Mouse (Mus musculus): ENCODE measurements at regions not wholly inside any gene's neighbourhood (a gene's known extent, or its start where the extent isn't known, plus 50 kb on each side); places are given as distances from the start of the nearest gene placed in this dataset.

DNA sequence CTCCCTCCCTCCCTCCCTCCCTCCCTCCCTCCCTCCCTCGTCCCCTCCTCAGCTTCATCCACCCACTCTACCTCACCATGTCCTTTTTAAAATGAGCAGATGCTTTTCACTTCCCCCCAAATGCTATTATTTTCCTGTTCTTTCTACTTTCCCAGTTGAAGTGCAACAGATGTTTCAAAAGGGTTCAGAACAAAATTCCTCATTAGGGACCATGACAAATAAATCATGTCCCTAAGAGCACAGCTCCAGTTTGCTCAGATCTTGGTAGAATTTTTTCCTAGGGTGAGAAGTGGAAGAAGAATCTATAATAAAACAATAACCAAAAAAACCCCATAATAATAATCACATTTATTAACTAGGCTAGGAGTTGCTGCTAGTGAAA is 323.5 kb downstream of the Etaa1 start:
- peak; percentile 8 for DNase-seq

DNA sequence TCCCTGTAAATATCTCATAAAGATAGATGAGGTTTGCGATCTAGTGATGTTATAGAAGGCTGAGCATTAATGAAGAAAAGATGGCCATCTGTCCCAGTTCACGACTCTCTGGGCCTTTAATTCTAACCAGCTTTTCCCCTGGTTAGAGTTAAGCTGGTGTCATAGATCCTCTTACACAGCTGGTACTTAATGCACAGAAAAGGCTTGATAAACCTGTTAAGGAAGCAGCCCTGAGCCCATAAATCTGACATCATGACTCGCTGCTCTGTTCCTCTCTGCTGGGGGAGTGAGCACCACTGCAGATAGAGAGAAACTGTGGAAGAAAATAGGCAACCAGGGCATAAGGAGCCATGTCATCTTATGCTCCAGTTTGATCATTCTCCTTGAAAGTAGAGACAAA is 316.5 kb downstream of the Etaa1 start:
- DNase-seq = peak; percentile 51

DNA sequence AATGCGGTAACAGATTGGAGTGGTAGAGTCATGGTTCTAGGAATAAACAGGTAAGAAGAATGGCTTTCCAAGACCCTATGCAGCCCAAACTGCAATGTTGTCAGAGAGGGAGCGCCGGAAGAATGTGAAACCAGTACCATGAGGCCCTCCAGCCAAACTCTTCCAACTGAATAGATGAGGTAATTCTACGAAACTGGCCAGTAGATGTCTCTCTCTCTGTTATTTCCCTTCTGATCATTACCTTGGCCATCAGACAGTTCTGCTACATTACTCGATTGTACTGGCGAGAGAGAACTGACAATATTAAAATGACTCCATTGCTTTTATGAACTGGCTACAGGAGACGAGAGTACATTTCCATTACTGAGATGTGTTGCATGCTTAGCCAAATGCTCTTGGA is 313.8 kb downstream of the Etaa1 start:
- DNase-seq = no peak

DNA sequence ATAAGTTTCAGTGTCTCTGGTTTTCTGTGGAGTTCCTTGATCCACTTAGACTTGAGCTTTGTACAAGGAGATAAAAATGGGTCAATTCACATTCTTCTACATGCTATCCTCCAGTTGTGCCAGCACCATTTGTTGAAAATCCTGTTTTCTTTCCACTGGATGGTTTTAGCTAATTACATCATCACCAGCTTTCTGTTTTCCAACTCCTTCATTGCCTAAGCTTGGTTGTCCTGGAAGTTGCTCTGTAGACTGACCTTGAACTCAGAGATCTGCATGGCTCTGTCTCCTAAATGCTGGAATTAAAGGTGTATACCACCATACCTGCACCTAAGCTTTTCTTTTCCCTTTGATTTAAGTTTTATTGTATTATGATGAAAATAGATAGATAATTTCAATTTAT is 306.2 kb downstream of the Etaa1 start:
- DNase-seq = no peak

DNA sequence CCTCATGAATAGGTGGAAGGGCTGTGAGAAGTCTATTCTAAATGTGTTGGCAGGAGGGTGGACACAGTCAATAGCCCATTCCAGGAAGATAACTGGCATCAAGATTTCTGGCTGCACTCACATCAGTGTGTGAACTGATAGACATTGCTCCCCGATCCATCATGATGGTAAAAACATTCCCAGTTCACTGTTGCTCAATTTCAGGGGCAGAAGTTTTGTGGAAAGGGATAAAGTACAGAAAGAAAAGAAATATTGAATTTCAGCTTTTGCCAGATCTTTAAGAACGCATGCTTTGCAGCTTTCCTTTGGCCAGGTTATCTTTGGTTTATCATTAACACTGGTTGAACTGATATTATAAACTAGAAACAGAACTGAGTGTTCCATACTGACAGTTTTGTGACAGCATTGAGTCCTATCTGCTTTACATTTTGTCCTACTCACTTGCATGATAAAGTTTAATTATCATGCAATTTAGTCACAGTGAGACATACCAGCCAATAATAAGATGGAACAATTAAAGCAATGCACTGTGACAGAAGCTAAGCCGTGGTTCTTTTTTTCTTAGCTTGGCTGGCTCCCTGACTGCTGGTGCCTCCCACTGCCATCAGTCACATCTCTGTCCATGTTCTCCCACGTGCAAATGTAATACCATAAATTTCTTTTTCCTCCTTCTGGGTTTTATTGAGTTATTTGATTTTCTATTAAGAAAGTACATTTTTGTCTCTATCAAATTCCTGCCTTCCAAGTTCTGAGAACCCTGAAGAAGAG is 302.1 kb downstream of the Etaa1 start:
- DNase-seq = no peak

DNA sequence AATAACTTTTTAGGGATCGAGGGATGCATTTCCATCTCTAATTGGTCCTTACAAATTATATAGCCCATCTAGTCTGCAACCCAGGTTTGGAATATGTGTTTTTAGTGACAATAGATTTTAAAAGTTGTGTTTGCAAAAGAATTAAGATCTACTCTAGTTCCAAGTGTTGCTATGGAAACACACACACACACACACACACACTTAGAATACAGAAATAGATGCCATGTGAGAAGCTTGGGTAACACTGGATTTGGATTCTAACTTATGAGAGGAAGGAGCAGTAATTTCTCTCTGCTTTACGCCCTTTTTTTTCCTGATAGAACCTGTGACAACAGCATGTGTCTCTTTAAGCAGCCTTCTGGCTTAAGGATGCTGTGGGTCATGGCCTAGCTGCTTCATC is 297.8 kb downstream of the Etaa1 start:
- DNase-seq = no peak

DNA sequence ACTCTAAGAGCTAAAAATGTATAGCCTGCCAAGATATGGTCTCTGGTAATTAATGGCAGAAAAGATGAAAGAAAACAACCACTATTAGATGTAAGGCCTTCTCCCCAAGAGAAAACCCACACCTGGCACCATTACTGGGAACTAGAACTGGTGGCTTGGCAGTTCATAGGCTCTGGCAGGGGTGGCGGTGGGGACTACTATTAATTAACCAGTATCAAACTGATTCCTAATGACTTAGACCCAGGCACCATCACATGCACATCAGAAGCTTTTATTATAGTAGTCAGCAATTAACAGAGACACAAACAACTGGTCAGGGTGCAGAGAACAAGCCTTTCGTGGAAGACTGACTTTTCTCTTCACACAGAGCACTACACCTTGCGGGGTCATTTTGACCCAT is 296.0 kb downstream of the Etaa1 start:
- no peak for DNase-seq

DNA sequence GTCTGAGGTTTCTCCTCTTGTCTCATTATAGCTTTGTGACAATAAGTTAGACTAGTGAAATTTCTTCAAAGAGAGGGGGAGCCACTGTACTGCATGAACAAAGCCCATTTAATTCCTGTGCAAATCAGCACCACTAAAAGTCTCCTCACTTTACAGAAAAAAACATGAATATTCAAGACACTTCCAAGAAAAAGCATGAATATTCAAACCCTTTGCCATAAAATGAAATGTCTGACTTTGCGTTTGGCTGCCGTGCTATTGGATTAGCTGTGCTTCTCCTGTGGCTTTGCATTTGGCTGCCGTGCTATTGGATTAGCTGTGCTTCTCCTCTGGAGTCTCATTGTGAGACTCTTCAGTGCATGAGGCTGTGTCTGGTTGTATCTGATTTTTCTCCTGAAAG is 295.4 kb downstream of the Etaa1 start:
- no peak for DNase-seq

DNA sequence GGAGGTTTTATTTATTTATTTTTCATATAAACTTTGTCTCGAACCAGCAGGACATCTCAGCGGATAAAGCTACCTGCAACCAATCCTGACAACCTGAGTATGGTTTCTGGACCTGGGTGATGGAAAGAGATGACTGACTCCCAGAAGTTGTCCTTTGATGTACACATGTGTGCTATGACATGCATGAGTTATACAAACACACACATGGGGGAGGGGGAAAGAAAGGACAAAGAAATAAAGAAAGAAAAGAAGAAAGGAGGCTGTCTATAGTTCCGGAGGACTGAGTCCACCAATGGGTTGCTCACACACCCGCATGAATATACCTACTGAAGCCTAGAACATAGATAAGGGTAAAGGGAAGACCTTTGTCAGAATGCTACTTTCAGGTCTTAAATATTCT is 295.0 kb downstream of the Etaa1 start:
- DNase-seq = no peak

DNA sequence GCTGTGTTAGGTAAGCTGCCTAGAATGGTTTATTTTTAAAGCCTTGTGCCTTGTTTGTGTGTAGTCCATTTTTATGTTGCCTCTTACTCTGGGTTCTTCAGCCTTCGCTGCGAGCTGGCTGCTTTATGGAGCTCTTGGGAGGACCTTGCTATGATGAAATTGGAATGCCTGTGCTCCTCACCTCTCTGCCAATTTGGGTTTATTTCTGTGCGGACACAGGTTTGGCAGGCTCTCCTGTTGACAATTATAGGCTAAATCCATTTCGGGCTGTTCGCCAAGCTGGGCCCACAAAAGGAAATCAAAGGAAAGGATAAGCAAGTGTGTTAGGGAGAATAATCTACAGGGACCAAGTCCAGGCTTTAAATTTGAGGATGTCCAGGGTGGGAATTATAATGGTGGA is 289.8 kb downstream of the Etaa1 start:
- no peak for DNase-seq

DNA sequence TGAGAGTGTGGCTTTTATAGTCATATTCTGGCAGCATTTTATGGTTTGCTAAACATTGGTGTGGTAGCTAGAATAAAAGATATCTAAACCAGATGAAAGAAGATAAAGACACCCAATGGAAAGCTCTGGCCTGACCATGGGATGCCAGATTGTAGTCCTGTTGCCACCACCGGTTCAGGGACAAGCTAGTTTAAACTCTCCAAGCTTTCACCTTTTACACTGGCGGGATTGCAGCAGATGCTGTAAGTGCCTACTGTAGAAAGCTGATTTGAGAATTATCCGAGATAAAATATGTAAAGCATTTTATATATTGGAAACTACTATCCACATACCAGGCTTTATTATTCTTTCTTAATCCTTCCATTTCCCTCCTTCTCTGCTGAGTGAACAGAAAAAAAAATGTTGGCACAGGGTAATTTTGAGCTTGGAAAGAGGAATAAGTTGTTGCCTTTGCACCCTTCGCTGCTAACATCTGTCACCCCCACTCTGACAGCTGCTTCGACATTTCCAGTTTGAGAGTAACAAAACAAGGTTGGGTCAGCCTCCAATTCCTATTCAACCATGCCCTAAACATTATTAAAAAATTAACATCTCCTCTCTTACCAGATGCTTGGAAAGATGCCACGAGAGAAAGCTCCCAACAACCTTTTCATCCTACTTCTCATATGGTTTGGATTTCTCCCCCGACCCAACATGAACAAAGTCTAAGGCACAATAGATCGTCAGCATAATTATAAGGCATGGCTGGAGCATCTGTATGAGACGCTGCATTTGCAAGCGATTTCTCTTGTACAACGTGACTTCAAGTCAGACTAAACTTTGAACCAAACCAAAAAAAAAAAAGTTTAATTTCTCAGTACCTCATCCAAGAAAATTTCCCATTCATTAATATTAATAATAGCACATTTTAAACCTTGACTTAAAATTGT is 287.8 kb downstream of the Etaa1 start:
- no peak for DNase-seq

DNA sequence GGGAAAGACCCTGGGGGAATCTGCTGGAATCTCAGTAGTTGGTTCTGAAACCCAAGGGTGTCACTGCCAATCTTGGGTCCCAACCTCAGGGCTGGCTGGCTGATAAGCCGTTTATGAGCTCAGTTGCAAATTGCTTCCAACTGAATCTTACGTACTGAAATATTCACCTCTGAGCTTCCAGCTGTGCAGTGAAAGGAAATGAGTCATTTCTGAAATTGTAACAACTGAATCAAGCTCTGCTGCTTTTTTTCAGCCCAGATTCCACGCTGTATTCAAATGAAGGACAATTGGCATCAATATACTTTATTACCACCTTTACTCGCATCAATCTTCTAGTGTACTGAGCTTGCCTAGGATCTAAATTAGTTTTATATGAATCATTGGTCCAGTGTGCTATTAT is 272.7 kb downstream of the Etaa1 start:
- DNase-seq = no peak

DNA sequence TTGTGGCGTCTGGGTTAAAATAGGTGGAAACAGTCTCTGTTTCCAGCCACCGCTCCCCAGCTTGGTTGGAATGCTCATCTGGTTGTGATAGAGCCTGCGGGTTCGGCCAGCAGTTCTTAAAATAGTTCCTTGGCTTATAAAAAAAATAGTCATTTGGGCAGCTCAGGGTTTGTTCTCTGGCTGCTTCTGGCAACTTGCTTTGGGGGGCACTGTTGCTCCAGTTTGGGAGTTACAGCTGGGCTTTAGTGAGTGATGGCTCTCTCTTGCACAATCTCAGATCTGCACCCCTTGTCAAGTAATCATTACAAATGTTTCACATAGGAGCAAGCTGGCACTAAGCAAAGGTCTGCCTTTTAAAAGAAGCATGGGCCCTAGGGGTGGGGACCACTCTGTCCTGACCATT is 268.0 kb downstream of the Etaa1 start:
- DNase-seq = peak; percentile 71

DNA sequence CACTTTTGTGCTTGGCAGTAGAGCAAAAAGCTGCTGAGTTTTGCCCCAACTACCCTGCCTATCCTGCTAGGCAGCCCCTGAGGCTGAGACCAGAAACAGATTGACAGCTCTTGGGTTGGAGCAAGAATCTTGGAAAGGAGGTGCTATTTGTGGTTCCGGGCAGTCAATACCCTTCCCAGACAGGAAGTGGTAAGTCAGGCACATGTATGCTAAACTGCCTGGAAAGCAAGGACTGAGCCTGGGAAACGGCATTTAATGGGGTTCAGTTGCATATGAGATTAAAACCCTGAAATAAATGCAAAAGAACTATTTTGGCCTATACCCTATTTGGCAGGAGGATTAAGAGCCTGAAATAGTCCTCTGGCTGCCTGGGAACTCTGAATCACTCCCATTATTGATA is 266.9 kb downstream of the Etaa1 start:
- no peak for DNase-seq

DNA sequence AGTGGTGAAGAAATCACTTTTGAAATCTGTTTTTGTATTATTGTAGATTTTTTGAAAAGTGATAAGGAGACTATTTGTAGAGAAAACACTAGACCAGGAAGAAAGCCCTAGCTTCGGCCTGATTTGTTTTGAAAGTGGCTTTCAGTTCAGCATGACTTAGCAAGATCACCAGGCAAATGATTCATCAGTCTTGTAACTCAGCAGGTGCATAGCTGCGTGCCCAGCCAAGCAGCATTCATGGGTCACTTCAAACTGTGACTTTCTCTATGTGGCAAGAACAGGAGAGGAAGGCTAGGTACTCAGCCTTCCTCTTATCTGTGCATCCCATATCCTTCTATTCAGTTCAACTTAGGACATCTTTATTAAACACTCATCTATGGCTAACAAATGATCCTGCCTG is 259.5 kb downstream of the Etaa1 start:
- no peak for DNase-seq

DNA sequence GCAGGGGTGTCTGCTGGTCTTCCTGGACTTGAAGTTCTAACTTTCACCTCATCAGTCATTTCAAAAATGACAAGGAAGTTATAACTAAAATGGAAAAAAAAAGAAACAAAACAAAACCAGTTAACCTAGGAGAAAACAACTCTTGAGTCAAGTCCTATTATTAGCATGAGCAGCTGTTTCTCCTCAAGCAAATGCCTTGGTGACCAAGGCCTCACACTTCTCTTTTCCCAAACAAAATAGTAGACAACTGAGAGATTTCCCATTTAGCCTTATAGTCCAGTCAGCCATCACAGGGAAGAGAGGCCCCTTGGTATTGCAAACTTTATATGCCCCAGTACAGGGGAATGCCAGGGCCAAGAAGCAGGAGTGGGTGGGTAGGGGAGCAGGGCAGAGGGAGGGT is 244.9 kb downstream of the Etaa1 start:
- DNase-seq = no peak

DNA sequence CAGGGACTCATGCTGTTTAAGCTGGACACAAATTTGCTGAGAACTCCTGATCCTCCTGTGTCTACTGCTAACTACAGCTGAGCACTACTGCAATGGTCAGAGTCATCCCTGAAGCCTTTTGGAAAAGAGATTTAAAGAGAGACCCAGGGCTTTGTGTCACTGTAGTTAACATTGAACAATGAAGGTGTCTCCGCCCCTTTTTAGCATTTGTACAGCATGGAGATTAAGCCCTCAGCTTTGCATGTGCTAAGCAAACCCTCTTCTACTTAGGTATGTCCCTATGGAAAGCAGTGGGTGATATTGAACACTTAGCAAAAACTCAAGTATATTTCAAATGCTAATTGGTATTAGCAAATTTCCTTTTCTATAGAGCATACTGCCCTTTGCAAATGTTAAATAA is 231.6 kb downstream of the Etaa1 start:
- DNase-seq = no peak

DNA sequence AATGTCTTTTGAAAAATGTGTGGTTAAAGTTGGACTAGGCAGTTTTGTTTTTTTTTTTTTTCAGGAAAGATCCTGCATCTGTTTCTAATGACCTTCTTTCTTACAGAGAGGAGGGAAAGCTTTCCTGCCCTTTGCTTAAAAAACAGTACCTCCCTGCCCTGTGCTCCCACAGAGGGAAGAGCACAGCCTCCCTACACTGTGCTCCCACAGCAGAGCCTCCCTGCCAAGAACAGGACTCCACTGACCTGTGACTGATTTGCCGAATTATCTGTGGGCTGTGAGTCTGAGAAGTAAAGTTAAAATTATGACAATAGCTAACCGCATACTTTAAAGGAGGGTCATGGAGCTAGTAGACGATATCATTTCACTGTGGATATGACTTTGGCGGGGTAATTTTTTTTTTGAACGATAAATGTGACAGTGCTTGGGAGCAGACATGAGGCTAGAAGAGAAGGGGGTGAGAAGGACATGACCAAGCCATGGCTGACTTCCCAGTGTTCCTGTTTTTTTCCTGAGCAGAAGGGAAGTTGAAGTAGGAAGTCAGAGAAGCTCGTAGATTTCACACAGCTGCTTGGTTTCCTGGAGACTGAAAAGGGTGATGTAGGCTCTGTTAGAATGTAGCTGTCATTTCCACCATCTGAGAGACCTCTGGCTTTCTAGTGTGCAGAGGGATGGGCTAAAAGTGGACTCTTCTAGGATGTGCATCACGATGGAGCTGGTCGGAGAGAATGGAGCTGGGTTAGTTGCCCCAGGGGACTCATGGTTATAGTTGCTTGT is 226.2 kb downstream of the Etaa1 start:
- no peak for DNase-seq

DNA sequence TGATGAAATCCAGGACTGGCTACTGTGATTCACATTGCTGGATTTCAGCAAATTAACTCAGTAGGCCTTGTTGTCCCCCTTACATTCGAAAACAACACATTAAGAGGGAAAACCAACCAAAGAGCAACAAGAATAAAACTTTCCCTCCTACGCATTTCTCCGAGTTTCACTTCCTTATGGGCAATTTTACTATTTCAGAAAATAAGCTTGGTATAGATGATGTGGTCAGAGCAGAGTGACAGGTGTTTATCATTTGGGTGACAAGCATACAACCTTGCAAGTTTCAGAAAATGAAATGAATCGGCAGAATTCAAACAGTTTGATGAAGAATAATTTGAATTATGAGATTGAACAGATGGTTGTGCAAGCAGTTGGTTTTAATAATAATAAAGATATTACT is 220.6 kb downstream of the Etaa1 start:
- DNase-seq = no peak

DNA sequence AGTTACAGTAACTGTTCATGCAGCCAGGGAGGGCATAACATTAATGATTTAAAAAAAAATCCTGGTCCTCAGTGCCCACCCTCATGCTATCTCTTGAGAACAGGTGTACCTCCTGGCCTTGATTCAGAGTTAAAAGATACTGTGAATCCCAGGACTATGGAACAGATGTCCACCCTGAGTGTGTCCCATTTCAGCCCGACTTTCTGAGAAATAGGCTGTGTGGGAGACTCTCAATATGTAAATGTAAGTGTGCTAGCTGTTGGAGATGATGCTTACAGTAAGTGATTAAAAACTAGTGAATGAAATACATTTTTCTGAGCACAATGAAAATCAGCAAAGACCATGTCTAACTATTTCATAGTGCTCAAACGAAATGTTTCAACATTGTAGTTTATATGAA is 219.2 kb downstream of the Etaa1 start:
- DNase-seq = no peak

DNA sequence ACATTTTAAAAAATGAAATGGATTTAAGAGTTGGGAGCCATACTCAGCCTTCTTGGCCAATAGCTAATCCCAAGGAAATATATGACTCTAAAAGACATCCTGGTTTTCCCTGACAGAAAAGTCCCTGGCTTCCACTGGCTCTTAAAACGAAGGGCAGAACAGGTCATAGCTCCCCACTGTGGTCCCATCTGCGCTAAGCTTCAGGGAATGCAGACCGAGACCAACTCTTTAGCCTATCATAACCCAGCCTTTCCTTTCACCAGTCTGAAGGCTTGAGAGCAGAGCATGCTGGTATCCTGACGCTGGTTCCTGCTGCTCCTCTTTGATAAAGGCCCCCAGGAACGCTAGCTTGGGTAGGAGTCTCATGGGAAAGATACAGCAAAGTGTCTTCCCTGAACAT is 214.8 kb downstream of the Etaa1 start:
- no peak for DNase-seq

DNA sequence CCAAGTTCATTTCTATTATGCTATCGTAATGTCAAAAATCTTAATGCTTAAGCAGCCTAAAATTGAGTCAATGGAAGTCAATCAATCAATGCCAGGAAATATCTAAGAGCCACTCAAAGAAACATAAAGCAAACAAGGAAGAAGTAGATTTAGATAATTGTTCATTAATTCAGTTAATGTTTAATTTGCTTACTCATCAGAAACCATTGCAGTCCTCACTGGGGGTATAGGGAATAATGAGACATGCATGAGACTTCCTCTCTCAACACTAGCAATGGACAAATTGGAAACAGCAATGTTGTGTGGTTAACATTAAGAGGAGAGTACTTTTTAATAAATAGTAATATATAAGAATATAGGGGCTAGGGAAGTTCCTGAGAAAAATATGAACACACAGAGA is 209.9 kb downstream of the Etaa1 start:
- no peak for DNase-seq

DNA sequence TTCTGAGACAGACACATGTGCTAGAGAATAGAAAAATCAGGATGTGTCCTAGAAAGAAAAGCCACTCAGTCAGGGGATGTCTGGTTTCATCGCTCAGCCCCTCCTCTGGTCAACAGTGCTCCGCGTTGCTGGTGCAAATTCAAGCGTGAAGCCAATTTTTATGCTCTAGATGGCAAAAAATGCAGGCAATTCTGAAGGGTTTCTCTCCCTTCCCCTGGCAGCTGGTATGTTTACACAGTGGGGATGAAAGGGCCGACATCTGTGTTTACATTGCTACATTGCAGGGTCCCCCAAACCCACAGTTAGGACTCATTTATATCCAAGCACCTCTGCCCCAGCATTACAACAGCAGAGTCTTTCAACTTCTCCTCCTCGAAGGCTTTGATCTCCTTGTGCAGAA is 203.3 kb downstream of the Etaa1 start:
- DNase-seq = peak; percentile 61

DNA sequence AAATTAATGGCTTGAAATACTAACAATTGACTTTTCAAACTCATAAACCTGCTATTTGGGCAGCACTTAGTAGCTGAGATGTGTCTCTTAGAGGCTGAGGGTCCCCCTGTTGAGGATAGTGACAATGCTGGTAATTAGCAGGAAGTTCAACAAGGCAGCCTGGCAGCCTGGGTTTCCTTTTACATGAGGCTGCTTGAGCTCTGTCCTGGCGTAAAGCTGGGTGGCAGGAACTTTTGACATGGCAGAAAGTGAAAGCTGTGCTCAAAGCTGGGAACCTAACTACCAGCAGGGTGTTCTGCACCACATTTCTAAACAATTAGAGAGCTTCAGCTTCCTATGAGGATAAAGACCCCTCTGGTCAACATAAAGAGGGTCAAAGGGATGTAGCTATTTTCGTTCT is 194.5 kb downstream of the Etaa1 start:
- DNase-seq = no peak
